Mouse (Mus musculus): Measurements from ENCODE around the gene Stag2. TPM values are rescaled to one million over a fixed set of nuclear protein-coding genes. Genes with fewer than 3 reads are reported as not detected.

Gene Stag2
- total and polyA plus RNA-seq, 2 experiments from 2014 or later: 14.5 to 55.3 TPM

GRCm38 (mm10) chrX:42202482-42202881 lies 53.4 kb downstream of the Stag2 start:
- no peak for TF ChIP-seq CTCF (IDR thresholded peaks at IDR 0.05; ENCODE audit: low read depth)
- Histone ChIP-seq H3K36me3 (ENCODE audit: insufficient read depth, low read length) (no peaks in the 10 kb centered on the region), H3K27ac (no peak overlapping the region), H3K4me2 (ENCODE audit: low read depth, low read length) (no peak overlapping the region), H3K4me1 (ENCODE audit: insufficient read depth, low read length) (no peaks in the 10 kb centered on the region), H3K9ac (replicated peaks; ENCODE audit: low read length) (no peak overlapping the region), H3K4me3 (ENCODE audit: low read length) (no peak overlapping the region), H3K9me3 (ENCODE audit: low read length) (no peaks in the 10 kb centered on the region), H3K27me3 (ENCODE audit: insufficient read depth, low read length) (no peaks in the 10 kb centered on the region)
- WGBS: 90% methylated on average over 4 of the region's 4 CpGs
- no peak for DNase-seq (ENCODE audit: low spot score)
- no peak for ATAC-seq

GRCm38 (mm10) chrX:42215742-42216141 lies 66.6 kb downstream of the Stag2 start:
- TF ChIP-seq CTCF (IDR thresholded peaks at IDR 0.05; ENCODE audit: low read depth): no peak
- no peaks in the 10 kb centered on the region for H3K36me3 ChIP-seq (ENCODE audit: insufficient read depth, low read length)
- ATAC-seq (no peak), DNase-seq (ENCODE audit: low spot score) (no peak)
- WGBS: 77% methylated on average over 1 of the region's 1 CpGs
- no peaks in the 10 kb centered on the region for H3K27me3 ChIP-seq (ENCODE audit: insufficient read depth, low read length)
- no peak overlapping the region for H3K9ac ChIP-seq (replicated peaks; ENCODE audit: low read length)
- no peak overlapping the region for H3K27ac ChIP-seq
- H3K4me2 ChIP-seq (ENCODE audit: low read depth, low read length): no peak overlapping the region
- H3K4me3 ChIP-seq (ENCODE audit: low read length): no peak overlapping the region
- no peaks in the 10 kb centered on the region for H3K4me1 ChIP-seq (ENCODE audit: insufficient read depth, low read length)
- H3K9me3 ChIP-seq (ENCODE audit: low read length): no peaks in the 10 kb centered on the region

GRCm38 (mm10) chrX:42250342-42250741 lies 101.2 kb downstream of the Stag2 start:
- H3K9ac ChIP-seq (replicated peaks; ENCODE audit: low read length): no peak overlapping the region
- TF ChIP-seq CTCF (IDR thresholded peaks at IDR 0.05; ENCODE audit: low read depth): no peak
- H3K4me3 ChIP-seq (ENCODE audit: low read length): no peak overlapping the region
- H3K9me3 ChIP-seq (ENCODE audit: low read length): no peaks in the 10 kb centered on the region
- 88% methylated on average over 10 of the region's 10 CpGs for WGBS
- H3K36me3 ChIP-seq (ENCODE audit: insufficient read depth, low read length): no peaks in the 10 kb centered on the region
- no peak overlapping the region for H3K27ac ChIP-seq
- DNase-seq (ENCODE audit: low spot score) (no peak), ATAC-seq (no peak)
- H3K4me1 ChIP-seq (ENCODE audit: insufficient read depth, low read length): no peaks in the 10 kb centered on the region
- H3K27me3 ChIP-seq (ENCODE audit: insufficient read depth, low read length): no peaks in the 10 kb centered on the region
- H3K4me2 ChIP-seq (ENCODE audit: low read depth, low read length): no peak overlapping the region

- Histone ChIP-seq H3K27me3 (ENCODE audit: insufficient read depth, low read length) (no peaks in the 10 kb centered on the region), H3K4me2 (ENCODE audit: low read depth, low read length) (no peak overlapping the region), H3K4me3 (ENCODE audit: low read length) (no peak overlapping the region), H3K4me1 (ENCODE audit: insufficient read depth, low read length) (no peaks in the 10 kb centered on the region), H3K9ac (replicated peaks; ENCODE audit: low read length) (no peak overlapping the region), H3K9me3 (ENCODE audit: low read length) (no peaks in the 10 kb centered on the region), H3K36me3 (ENCODE audit: insufficient read depth, low read length) (no peaks in the 10 kb centered on the region), H3K27ac (no peak overlapping the region)
- peak; percentile 42 for TF ChIP-seq CTCF (IDR thresholded peaks at IDR 0.05; ENCODE audit: low read depth)
- DNase-seq (ENCODE audit: low spot score) (peak; percentile 53), ATAC-seq (no peak)
These were observed 123.6 kb downstream of the Stag2 start for GRCm38 (mm10) chrX:42272713-42273112.

GRCm38 (mm10) chrX:42290215-42290614 lies 141.1 kb downstream of the Stag2 start:
- Histone ChIP-seq H3K27ac (no peak overlapping the region), H3K9me3 (ENCODE audit: low read length) (no peaks in the 10 kb centered on the region), H3K4me1 (ENCODE audit: insufficient read depth, low read length) (no peaks in the 10 kb centered on the region), H3K9ac (replicated peaks; ENCODE audit: low read length) (no peak overlapping the region), H3K4me3 (ENCODE audit: low read length) (no peak overlapping the region), H3K27me3 (ENCODE audit: insufficient read depth, low read length) (no peaks in the 10 kb centered on the region), H3K36me3 (ENCODE audit: insufficient read depth, low read length) (no peaks in the 10 kb centered on the region), H3K4me2 (ENCODE audit: low read depth, low read length) (no peak overlapping the region)
- DNase-seq (ENCODE audit: low spot score): no peak
- TF ChIP-seq CTCF (IDR thresholded peaks at IDR 0.05; ENCODE audit: low read depth): no peak
- no peak for ATAC-seq
- WGBS: 83% methylated on average over 3 of the region's 3 CpGs

GRCm38 (mm10) chrX:42315231-42315630 lies 166.1 kb downstream of the Stag2 start:
- ATAC-seq (no peak), DNase-seq (ENCODE audit: low spot score) (no peak)
- Histone ChIP-seq H3K27me3 (ENCODE audit: insufficient read depth, low read length) (no peaks in the 10 kb centered on the region), H3K36me3 (ENCODE audit: insufficient read depth, low read length) (no peaks in the 10 kb centered on the region), H3K4me2 (ENCODE audit: low read depth, low read length) (no peak overlapping the region), H3K4me3 (ENCODE audit: low read length) (no peak overlapping the region), H3K9ac (replicated peaks; ENCODE audit: low read length) (no peak overlapping the region), H3K9me3 (ENCODE audit: low read length) (no peaks in the 10 kb centered on the region), H3K4me1 (ENCODE audit: insufficient read depth, low read length) (no peaks in the 10 kb centered on the region), H3K27ac (no peak overlapping the region)
- no peak for TF ChIP-seq CTCF (IDR thresholded peaks at IDR 0.05; ENCODE audit: low read depth)
- WGBS: 77% methylated on average over 3 of the region's 3 CpGs

GRCm38 (mm10) chrX:42320424-42320823 lies 171.3 kb downstream of the Stag2 start:
- 43% methylated on average over 5 of the region's 5 CpGs for WGBS
- Histone ChIP-seq H3K36me3 (ENCODE audit: insufficient read depth, low read length) (no peaks in the 10 kb centered on the region), H3K4me1 (ENCODE audit: insufficient read depth, low read length) (no peaks in the 10 kb centered on the region), H3K4me3 (ENCODE audit: low read length) (no peak overlapping the region), H3K27ac (no peak overlapping the region), H3K9me3 (ENCODE audit: low read length) (no peaks in the 10 kb centered on the region), H3K4me2 (ENCODE audit: low read depth, low read length) (no peak overlapping the region), H3K9ac (replicated peaks; ENCODE audit: low read length) (no peak overlapping the region), H3K27me3 (ENCODE audit: insufficient read depth, low read length) (no peaks in the 10 kb centered on the region)
- no peak for TF ChIP-seq CTCF (IDR thresholded peaks at IDR 0.05; ENCODE audit: low read depth)
- ATAC-seq: no peak
- DNase-seq (ENCODE audit: low spot score): peak; percentile 8

Data from hindbrain, postnatal 0 days (tissue).